Mouse (Mus musculus) heart, adult 2 months (tissue): Measurements from ENCODE around the gene Zfp945. TPM values are rescaled to one million over a fixed set of nuclear protein-coding genes. Genes with fewer than 3 reads are reported as not detected.
"Not testable (repeated sequence)": the region's sequence is repeated elsewhere in the genome, so short reads cannot be mapped to it uniquely, and the experiment has no call there.

Source experiments
- DNase-seq, 2 experiments: peaks; one replicate each; pipeline ENCODE4 v3.0.0; 2021
- H3K27ac ChIP-seq: fragments of 200-600 bp; 2 replicates; pipeline ENCODE4 v1.8.1; 2022
- H3K27me3 ChIP-seq: fragments of 200-500 bp; 2 replicates; pipeline ENCODE4 v1.6.1; 2012; ENCODE audit warnings: mild to moderate bottlenecking, low read length, inconsistent platforms, mixed read lengths; ENCODE audit not compliant: control insufficient read depth, insufficient read depth
- H3K36me3 ChIP-seq: fragments of 200-500 bp; 2 replicates; pipeline ENCODE4 v1.6.1; 2012; ENCODE audit warnings: low read length, inconsistent platforms; ENCODE audit not compliant: control insufficient read depth, insufficient read depth
- H3K4me1 ChIP-seq: fragments of 200-500 bp; 2 replicates; pipeline ENCODE4 v1.6.1; 2011; ENCODE audit warnings: low read length; ENCODE audit not compliant: control insufficient read depth, insufficient read depth
- H3K4me3 ChIP-seq: fragments of 200-600 bp; 2 replicates; pipeline ENCODE4 v1.8.1; 2022
- H3K79me2 ChIP-seq: fragments of 200-500 bp; replicated peaks from 2 replicates; pipeline ENCODE4 v1.6.1; 2012; ENCODE audit warnings: mild to moderate bottlenecking, inconsistent platforms, low read length, moderate library complexity, mixed read lengths; ENCODE audit not compliant: control insufficient read depth, insufficient read depth
- H3K9ac ChIP-seq: fragments of 200-500 bp; 2 replicates; pipeline ENCODE4 v1.6.1; 2012; ENCODE audit warnings: low read depth, mild to moderate bottlenecking, control low read depth, inconsistent platforms, low read length, mixed read lengths
- CTCF ChIP-seq: fragments of 200-600 bp; IDR thresholded peaks from 2 replicates; pipeline ENCODE4 v1.8.1; 2022; ENCODE audit warnings: antibody characterized with exemption, mild to moderate bottlenecking, moderate library complexity
- EP300 ChIP-seq: fragments of 200-500 bp; IDR thresholded peaks from 2 replicates; pipeline ENCODE4 v1.6.1; 2011; ENCODE audit warnings: low read depth, low read length, control low read depth; ENCODE audit not compliant: insufficient read depth
- POLR2A ChIP-seq: fragments of 200-500 bp; IDR thresholded peaks from 2 replicates; pipeline ENCODE4 v1.6.1; 2011; ENCODE audit warnings: mild to moderate bottlenecking, low read depth, low read length, control low read depth; ENCODE audit not compliant: insufficient read depth
- WGBS: fragments of 180-500 bp; shearing (Covaris S2); methylation state at CpG from one replicate; pipeline ENCODE4 v1.1.7; 2018; 5-methylcytosine and 5-hydroxymethylcytosine counted together
- intact Hi-C: fragments of 180-260 bp; cut with DNase I; formaldehyde crosslinking; loops from one replicate; pipeline ENCODE4 v1.15.1; 2025
- long read RNA-seq: library from polyadenylated mRNA; stranded (forward); transcript quantifications from one replicate; pipeline ENCODE4 v2.0.0, GENCODE M21; 2021
- polyA plus RNA-seq: library from polyadenylated mRNA; depleted of rRNA; stranded (reverse); fragments of >200 nt; gene quantifications from 2 replicates; pipeline ENCODE4 v1.2.3, GENCODE M21; 2012; rRNA removed
- total RNA-seq, 2 experiments: library from RNA; stranded (reverse); gene quantifications; 2 replicates each; pipeline ENCODE4 v1.2.3; 2021

Zfp945 gene
- total RNA-seq (1 to 10 TPM; 3.8 to 6.5 TPM), polyA plus RNA-seq (2.9 and 5.0 TPM in 2 replicates)
- long read RNA-seq, full-length matches to known transcripts, result 3 of 5 reads
- long read RNA-seq, partial matches to known transcripts, result 1 of 5 reads
- long read RNA-seq, other reads (novel, unspliced or antisense), result 1 of 5 reads

GRCm38 (mm10) chr17:22866845-22867481 lies at the start of gene Zfp945:
Zfp945 (minus strand) TSS chr17:22867134.
- H3K27me3 ChIP-seq, result no peaks in the 10 kb centered on the region
- TF ChIP-seq EP300, result 0 out of 2 replicates have a peak, but pooled peaks have one; percentile 50
- TF ChIP-seq CTCF, result no peak
- peak; percentile 72 for TF ChIP-seq POLR2A
- H3K79me2 ChIP-seq, result peaks cover 2% of the 10 kb centered on the region; the same call in 1 of the 2 replicates
- peaks cover 18% of the 10 kb centered on the region for H3K36me3 ChIP-seq
- peak; percentile 79 to 83 for DNase-seq
- intact Hi-C loops, result loop anchor here (2.0 kb wide), 1 partner anchor 50 kb away; no protein-coding TSS in a partner anchor
- peaks cover 5% of the 10 kb centered on the region for H3K4me1 ChIP-seq
- peak within 1 kb of the TSS; percentile 95 for H3K9ac ChIP-seq
- WGBS, result under 1% methylated on average over 20 of the region's 20 CpGs
- peak within 1 kb of the TSS; percentile 81 for H3K4me3 ChIP-seq
- peak within 1 kb of the TSS; percentile 92 for H3K27ac ChIP-seq

DNA sequence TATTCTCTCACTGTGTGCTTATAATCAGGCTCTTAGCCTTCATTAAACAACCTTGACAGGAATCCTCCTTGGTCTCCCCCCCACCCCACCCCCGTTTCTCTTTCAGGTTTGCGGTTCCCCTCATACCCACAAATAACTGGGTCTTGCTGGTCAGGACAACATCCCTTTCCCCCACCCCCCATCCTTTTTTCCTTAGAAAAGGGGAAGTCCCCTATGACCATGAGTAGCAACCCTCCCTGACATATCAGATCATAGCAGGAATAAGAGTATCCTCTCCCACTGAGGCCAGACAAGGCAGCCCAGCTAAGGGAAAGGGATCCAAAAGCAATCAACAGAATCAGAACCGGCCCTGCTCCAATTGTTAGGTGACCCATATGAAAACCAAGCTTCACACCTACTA lies 21.4 kb upstream of the Zfp945 start:
- no peaks in the 10 kb centered on the region for H3K4me1 ChIP-seq
- no peaks in the 10 kb centered on the region for H3K27me3 ChIP-seq
- DNase-seq, result no peak
- intact Hi-C loops, result no loop called here
- no peak for TF ChIP-seq CTCF
- no peak for TF ChIP-seq POLR2A
- TF ChIP-seq EP300, result no peak
- no peaks in the 10 kb centered on the region for H3K79me2 ChIP-seq
- no peak overlapping the region for H3K27ac ChIP-seq
- 79% methylated on average over 3 of the region's 3 CpGs for WGBS
- H3K36me3 ChIP-seq, result no peaks in the 10 kb centered on the region
- H3K4me3 ChIP-seq, result no peak overlapping the region
- H3K9ac ChIP-seq, result no peak overlapping the region

DNA sequence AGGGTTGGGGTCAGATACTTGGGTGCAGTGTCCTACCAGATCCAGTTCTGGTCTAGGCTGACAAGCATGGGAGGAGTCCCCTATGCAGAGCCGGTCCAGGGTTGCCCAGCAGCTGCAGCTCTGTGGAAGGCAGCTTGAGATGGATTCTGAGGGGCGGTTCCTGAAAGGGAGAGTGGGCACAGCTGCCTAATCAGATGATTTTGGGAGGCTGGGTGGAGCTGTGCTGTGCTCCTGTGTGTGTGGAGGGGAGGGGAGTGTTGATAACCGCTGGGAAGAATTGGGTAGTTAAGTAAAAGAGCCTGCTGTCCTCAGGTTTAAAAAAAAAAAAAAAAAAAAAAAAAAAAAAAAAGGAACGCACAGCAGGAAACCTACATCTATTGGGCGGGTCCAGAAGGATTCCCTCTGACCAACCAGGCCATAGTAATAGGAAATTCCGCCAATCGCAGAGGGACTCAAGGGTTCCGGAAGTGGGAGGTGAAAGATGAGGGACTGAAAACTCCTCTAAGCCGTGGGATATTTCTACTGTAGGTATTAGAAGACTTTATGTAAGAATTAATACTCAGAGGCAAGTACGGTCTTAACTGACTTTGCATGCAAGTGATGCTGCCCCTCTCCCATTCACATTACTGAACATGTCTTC lies 17.2 kb upstream of the Zfp945 start:
- Histone ChIP-seq H3K4me1 (no peaks in the 10 kb centered on the region), H3K9ac (no peak overlapping the region), H3K27ac (no peak overlapping the region), H3K27me3 (no peaks in the 10 kb centered on the region), H3K4me3 (no peak overlapping the region), H3K79me2 (no peaks in the 10 kb centered on the region), H3K36me3 (no peaks in the 10 kb centered on the region)
- intact Hi-C loops, result no loop called here
- TF ChIP-seq POLR2A (no peak), CTCF (no peak), EP300 (no peak)
- DNase-seq, result no peak
- WGBS, result 56% methylated on average over 10 of the region's 10 CpGs

DNA sequence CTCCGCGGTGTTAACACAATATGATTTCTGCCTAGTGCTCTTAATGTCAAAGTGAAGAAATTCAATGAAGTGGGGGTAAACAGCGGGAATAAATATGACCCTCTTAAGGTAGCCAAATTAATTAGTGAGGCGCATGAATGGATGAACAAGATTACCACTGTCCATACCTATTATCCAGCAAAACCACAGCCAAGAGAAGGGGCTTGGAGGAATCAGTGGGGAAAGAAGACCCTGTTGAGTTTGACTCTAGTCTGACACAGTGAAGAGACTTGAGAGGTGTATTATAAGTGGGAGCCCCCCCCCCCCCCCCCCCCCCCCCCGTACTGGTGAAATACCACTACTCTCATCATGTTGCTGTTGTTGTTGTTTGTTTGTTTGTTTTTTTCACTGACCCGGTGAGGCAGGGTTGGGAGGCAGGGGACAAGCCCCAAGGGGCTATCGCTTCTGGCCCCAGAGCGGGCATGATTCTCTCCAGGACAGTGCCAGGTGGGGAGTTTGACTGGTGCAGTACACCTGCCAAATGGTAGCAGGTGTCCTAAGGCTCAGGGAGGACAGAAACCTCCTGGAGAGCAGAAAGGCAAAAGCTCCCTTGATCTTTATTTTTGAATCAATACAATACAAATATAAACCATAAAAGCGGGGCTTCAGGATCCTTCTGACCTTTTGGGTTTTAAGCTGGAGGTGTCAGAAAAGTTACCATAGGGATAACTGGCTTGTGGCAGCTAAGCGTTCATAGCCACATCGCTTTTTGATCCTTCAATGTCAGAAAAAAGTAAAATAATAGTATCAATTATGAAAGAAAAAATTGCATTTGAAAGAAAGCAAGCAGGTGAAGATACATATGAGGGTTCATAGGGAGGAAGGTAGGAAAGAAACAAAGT lies 10.7 kb upstream of the Zfp945 start:
- no peak overlapping the region for H3K27ac ChIP-seq
- WGBS, result 85% methylated on average over 10 of the region's 11 CpGs
- H3K9ac ChIP-seq, result no peak overlapping the region
- DNase-seq, result no peak
- no peaks in the 10 kb centered on the region for H3K36me3 ChIP-seq
- H3K4me3 ChIP-seq, result no peak overlapping the region
- H3K79me2 ChIP-seq, result no peaks in the 10 kb centered on the region
- intact Hi-C loops, result no loop called here
- TF ChIP-seq CTCF (no peak), POLR2A (no peak), EP300 (no peak)
- no peaks in the 10 kb centered on the region for H3K4me1 ChIP-seq
- H3K27me3 ChIP-seq, result 0 out of 2 replicates have a peak, but pooled peaks cover 1% of the 10 kb centered on the region

GRCm38 (mm10) chr17:22876316-22876715 lies 9.4 kb upstream of the Zfp945 start:
- Histone ChIP-seq H3K27me3 (0 out of 2 replicates have a peak, but pooled peaks cover 1% of the 10 kb centered on the region), H3K79me2 (no peaks in the 10 kb centered on the region), H3K27ac (no peak overlapping the region), H3K4me3 (no peak overlapping the region), H3K36me3 (no peaks in the 10 kb centered on the region), H3K9ac (no peak overlapping the region), H3K4me1 (no peaks in the 10 kb centered on the region)
- no peak for DNase-seq
- TF ChIP-seq EP300, result no peak
- no peak for TF ChIP-seq POLR2A
- TF ChIP-seq CTCF, result no peak
- intact Hi-C loops, result no loop called here
- 83% methylated on average over 20 of the region's 20 CpGs for WGBS

DNA sequence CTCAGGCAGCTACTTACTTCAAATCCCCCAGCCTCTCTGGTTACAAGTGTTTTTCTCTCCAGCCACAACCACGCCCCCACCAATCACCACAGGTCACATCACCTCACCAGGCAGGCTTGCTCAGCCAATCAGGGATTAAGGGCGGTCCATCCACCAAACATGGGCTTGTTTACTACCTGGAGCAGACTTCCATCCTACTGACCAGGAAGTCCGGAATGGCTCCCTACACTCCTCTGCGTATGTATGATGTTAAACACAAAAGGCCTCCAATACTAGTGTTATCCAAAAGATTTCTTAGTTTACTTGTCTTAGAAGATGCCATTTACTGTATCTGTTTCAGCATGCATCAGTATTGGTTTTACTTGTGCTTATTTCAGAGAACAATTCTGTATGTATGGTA lies 8.6 kb upstream of the Zfp945 start:
- DNase-seq, H3K4me3 ChIP-seq, H3K79me2 ChIP-seq, H3K36me3 ChIP-seq, H3K9ac ChIP-seq, H3K4me1 ChIP-seq, H3K27me3 ChIP-seq, intact Hi-C loops, H3K27ac ChIP-seq: not testable (repeated sequence)
- WGBS, result 92% methylated on average over 4 of the region's 4 CpGs
